8 mouse cellular contexts compared by ENCODE assay signal in genomic region chr8:61486923-61487529, GRCm38 (mm10). TPM values are rescaled to one million over a fixed set of nuclear protein-coding genes. Genes with fewer than 3 reads are reported as not detected.
A peak's percentile ranks its signal among the peaks of the same experiment; 100 is the strongest.
DNase-seq lines count a peak whose midpoint lies in the region; ATAC-seq and TF ChIP-seq lines count a peak whose summit lies in the region.

No protein-coding gene starts in this region.

- no peaks in the 10 kb centered on the region for H3K27me3 ChIP-seq in heart, adult 2 months (ENCODE audit: control insufficient read depth, insufficient read depth, low read length)
- H3K27me3 ChIP-seq in CH12.LX (replicated peaks), result no peaks in the 10 kb centered on the region
- H3K27me3 ChIP-seq in forebrain, postnatal 0 days (ENCODE audit: insufficient read depth, low read length), result no peaks in the 10 kb centered on the region

- 94% methylated on average over 2 of the region's 2 CpGs for WGBS in heart, adult 2 months
- WGBS in forebrain, postnatal 0 days, result 99% methylated on average over 2 of the region's 2 CpGs
- 100% methylated on average over 2 of the region's 2 CpGs for WGBS in macrophage (ENCODE audit: missing documents)

- no peaks in the 10 kb centered on the region for H3K79me2 ChIP-seq in heart, adult 2 months (replicated peaks; ENCODE audit: control insufficient read depth, insufficient read depth, low read length)
- H3K79me2 ChIP-seq in CH12.LX (replicated peaks; ENCODE audit: control insufficient read depth, extremely low read depth, insufficient read depth, poor library complexity, severe bottlenecking) (no peaks in the 10 kb centered on the region), macrophage (ENCODE audit: inconsistent target) (no peaks in the 10 kb centered on the region)

- intact Hi-C loops in heart, adult 2 months (cut with DNase I), result loop anchor here (5.0 kb wide), 2 partner anchors 265 to 505 kb away; partner anchors contain the start of genes Clcn3 and Sh3rf1

- no peak for TF ChIP-seq POLR2A in heart, adult 2 months (IDR thresholded peaks at IDR 0.05; ENCODE audit: insufficient read depth, low read depth, low read length)
- TF ChIP-seq POLR2A in CH12.LX (IDR thresholded peaks at IDR 0.05; ENCODE audit: low read depth, low read length), result no peak

- TF ChIP-seq RAD21 in CH12.LX (IDR thresholded peaks at IDR 0.05; ENCODE audit: low read depth, low read length), result no peak

- in situ Hi-C loops in CH12.LX (cut with MboI; ENCODE audit: low pct_ligation_motif_present, low pct_unique_long_range_greater_than_20kb, low sequenced_read_pairs), result no loop called here

- no peak; the same call in 1 of the 2 replicates for ATAC-seq in forebrain, postnatal 0 days

- TF ChIP-seq EP300 in heart, adult 2 months (IDR thresholded peaks at IDR 0.05; ENCODE audit: insufficient read depth, low read depth, low read length), result no peak
- TF ChIP-seq EP300 in CH12.LX (IDR thresholded peaks at IDR 0.05; ENCODE audit: low read length), result no peak

- H3K9ac ChIP-seq in heart, adult 2 months (ENCODE audit: low read depth, low read length), result no peak overlapping the region
- H3K9ac ChIP-seq in CH12.LX (ENCODE audit: insufficient read depth, low read depth), result no peak overlapping the region
- no peak overlapping the region for H3K9ac ChIP-seq in forebrain, postnatal 0 days

- no peak for TF ChIP-seq CTCF in heart, adult 2 months (IDR thresholded peaks at IDR 0.05)
- TF ChIP-seq CTCF in CH12.LX (conservative IDR thresholded peaks at IDR 0.05 in 1 of 2, IDR thresholded peaks at IDR 0.05 in 1 of 2; ENCODE audit: low read depth in 2 of 2, low read length in 2 of 2), result no peak
- no peak for TF ChIP-seq CTCF in forebrain, postnatal 0 days (IDR thresholded peaks at IDR 0.05; ENCODE audit: low read depth)

- no peak overlapping the region for H3K4me3 ChIP-seq in heart, adult 2 months
- peak overlapping the region in 2 of 3 experiments; percentile 83 to 94 for H3K4me3 ChIP-seq in CH12.LX (replicated peaks in 1 of 3; ENCODE audit: low read depth in 2 of 3, low read length in 2 of 3, poor library complexity in 1 of 3)
- no peak overlapping the region for H3K4me3 ChIP-seq in forebrain, postnatal 0 days (ENCODE audit: low read depth, low read length)
- peak overlapping the region; percentile 83; the same call in 1 of the 2 replicates for H3K4me3 ChIP-seq in macrophage (ENCODE audit: inconsistent target)

- no peaks in the 10 kb centered on the region for H3K36me3 ChIP-seq in heart, adult 2 months (ENCODE audit: control insufficient read depth, insufficient read depth, low read length)
- H3K36me3 ChIP-seq in CH12.LX (replicated peaks in 1 of 2; ENCODE audit: control insufficient read depth in 1 of 2, insufficient read depth in 1 of 2, low read length in 1 of 2), result peaks cover 8 to 18% of the 10 kb centered on the region in 2 experiments
- peaks cover 3% of the 10 kb centered on the region; the same call in 1 of the 2 replicates for H3K36me3 ChIP-seq in forebrain, postnatal 0 days (ENCODE audit: insufficient read depth)
- peaks cover 2% of the 10 kb centered on the region; the same call in 1 of the 2 replicates for H3K36me3 ChIP-seq in macrophage (ENCODE audit: inconsistent target)

- H3K4me1 ChIP-seq in heart, adult 2 months (ENCODE audit: control insufficient read depth, insufficient read depth, low read length), result peaks cover 4% of the 10 kb centered on the region
- peaks cover 3 to 14% of the 10 kb centered on the region in 2 experiments; a peak in 3 of 4 replicates for H3K4me1 ChIP-seq in CH12.LX (ENCODE audit: control insufficient read depth in 1 of 2, insufficient read depth in 2 of 2)
- peaks cover 5% of the 10 kb centered on the region for H3K4me1 ChIP-seq in forebrain, postnatal 0 days (ENCODE audit: insufficient read depth)

- DNase-seq in heart, adult 2 months, result no peak
- no peak for DNase-seq in heart, adult 8-10 months (ENCODE audit: low spot score)
- DNase-seq in CH12.LX (ENCODE audit: extremely low read depth), result no peak
- DNase-seq in forebrain, postnatal 0 days, result no peak
- DNase-seq in cerebellum, postnatal 4 days (ENCODE audit: low spot score in 2 of 2), result no peak
- no peak for DNase-seq in thymus, postnatal 14 days
- no peak for DNase-seq in right cerebral cortex, postnatal 4 days

- no peaks in the 10 kb centered on the region for H3K9me3 ChIP-seq in CH12.LX (replicated peaks; ENCODE audit: low read length)
- no peaks in the 10 kb centered on the region for H3K9me3 ChIP-seq in forebrain, postnatal 0 days (ENCODE audit: low read length)

- H3K27ac ChIP-seq in heart, adult 2 months, result peak overlapping the region; percentile 93; the same call in 1 of the 2 replicates
- H3K27ac ChIP-seq in CH12.LX (ENCODE audit: insufficient read depth, low read depth) (no peak overlapping the region), macrophage (no peak overlapping the region)
- H3K27ac ChIP-seq in forebrain, postnatal 0 days (ENCODE audit: low read depth, low read length), result peak overlapping the region; percentile 97; the same call in 1 of the 2 replicates

- dilution Hi-C loops in CH12.LX (cut with MboI; ENCODE audit: extremely low pct_ligation_motif_present, extremely low pct_unique_long_range_greater_than_20kb, low sequenced_read_pairs), result no loop called here

- peak overlapping the region; percentile 57 for H3K4me2 ChIP-seq in CH12.LX (ENCODE audit: insufficient read depth, low read depth, poor library complexity, severe bottlenecking)
- H3K4me2 ChIP-seq in forebrain, postnatal 0 days (ENCODE audit: low read depth), result no peak overlapping the region

TF ChIP-seq in CH12.LX, 34 proteins besides CTCF, POLR2A, EP300 and RAD21:
- TF ChIP-seq KAT2A (IDR thresholded peaks at IDR 0.05; ENCODE audit: insufficient replicate concordance, low read length) (no peak), ZMIZ1 (IDR thresholded peaks at IDR 0.05; ENCODE audit: low read depth, low read length) (no peak), GABPA (IDR thresholded peaks at IDR 0.05; ENCODE audit: insufficient replicate concordance, low read depth, low read length) (no peak), POLR2AphosphoS2 (IDR thresholded peaks at IDR 0.05; ENCODE audit: low read depth, low read length) (no peak), USF1 (IDR thresholded peaks at IDR 0.05; ENCODE audit: low read depth, low read length) (no peak), SMC3 (IDR thresholded peaks at IDR 0.05; ENCODE audit: low read depth, low read length) (no peak), E2F4 (IDR thresholded peaks at IDR 0.05; ENCODE audit: insufficient replicate concordance, low read depth, low read length) (no peak), BHLHE40 (IDR thresholded peaks at IDR 0.05; ENCODE audit: low read depth, low read length) (no peak), ETS1 (conservative IDR thresholded peaks at IDR 0.05; ENCODE audit: low read depth, low read length) (no peak), ELF1 (IDR thresholded peaks at IDR 0.05; ENCODE audit: low read depth, low read length) (no peak), JUN (IDR thresholded peaks at IDR 0.05; ENCODE audit: insufficient read depth, low read depth, low read length) (no peak), CHD1 (IDR thresholded peaks at IDR 0.05; ENCODE audit: low read depth, low read length) (no peak), JUND (conservative IDR thresholded peaks at IDR 0.05; ENCODE audit: low read depth, low read length) (no peak), HCFC1 (IDR thresholded peaks at IDR 0.05; ENCODE audit: low read depth, low read length) (no peak), TCF12 (IDR thresholded peaks at IDR 0.05; ENCODE audit: low read depth, low read length) (no peak), ZNF384 (IDR thresholded peaks at IDR 0.05; ENCODE audit: low read depth, low read length) (no peak)

RNA-seq across cellular contexts. Expression of gene Cbr4, which starts 0.5 kb away (rescaled TPM):
- total RNA-seq in heart, adult 2 months (2021), result 10 to 100 TPM; 70.8 to 77.2 TPM
- polyA plus RNA-seq in heart, adult 2 months (2012; rRNA removed), result 25.8 and 55.0 TPM in 2 replicates
- 100 to 1,000 TPM in 1 of 4 experiments, 10 to 100 TPM in 3; 68.5 to 102 (median 93.4) TPM for total RNA-seq in heart, adult 8-10 months (2022)
- total RNA-seq in CH12.LX (2012; rRNA removed) (35.1 and 40.2 TPM in 2 replicates), CH12.LX (2014; rRNA removed) (59.1 and 66.3 TPM in 2 replicates)
- polyA plus RNA-seq in CH12.LX (2012; ENCODE audit: insufficient read length, low read depth) (37.0 and 43.1 TPM in 2 replicates), macrophage (2018) (13.6 to 25.6 TPM (median 19.7 TPM) in 3 replicates)
- 8.3 and 12.2 TPM in 2 replicates for total RNA-seq in forebrain, postnatal 0 days (2014; rRNA removed)
- 23.0 and 28.9 TPM in 2 replicates for polyA plus RNA-seq in forebrain, postnatal 0 days (2015; fragmentation: Nextera tagmentation; extraction: Ambion mirVana)
- 10 to 100 TPM in 19 of 26 experiments, 1 to 10 TPM in 7; 5.6 to 51.6 (median 18.4) TPM for total RNA-seq in macrophage (2018; cell fraction: chromatin; rRNA removed)
- 10 to 100 TPM; 11.4 to 27.1 (median 21.1) TPM for total RNA-seq in macrophage (2018; cell fraction: cytosol; rRNA removed)
- total RNA-seq in macrophage (2018; cell fraction: nucleus; rRNA removed), result 10 to 100 TPM in 17 of 26 experiments, 1 to 10 TPM in 9; 6.6 to 33.3 (median 15.7) TPM

Comparison
In these comparisons a context has a peak if more than half of its experiments do, and no peak if none do; other contexts are left out.
1. H3K27ac ChIP-seq: peak in heart, adult 2 months (single experiment) and forebrain, postnatal 0 days (single experiment); none in CH12.LX (single experiment) and macrophage (single experiment).
2. H3K4me3 ChIP-seq: peak in CH12.LX (2 of 3) and macrophage (single experiment); none in heart, adult 2 months (single experiment) and forebrain, postnatal 0 days (single experiment).